Mouse (Mus musculus): ENCODE results near the gene Syne1. TPM values are rescaled to one million over a fixed set of nuclear protein-coding genes. Genes with fewer than 3 reads are reported as not detected.

Syne1 gene
- polyA plus RNA-seq (2014; fragmentation: Nextera tagmentation; extraction: Ambion mirVana): 20.8 and 21.7 TPM in 2 replicates

GRCm38 (mm10) chr10:5551382-5551781 is at the start of gene Syne1:
Gene Syne1 (minus strand): TSS chr10:5551482.
- peak within 1 kb of the TSS; percentile 86 for H3K27ac ChIP-seq
- no peaks in the 10 kb centered on the region for H3K27me3 ChIP-seq (ENCODE audit: control insufficient read depth, insufficient read depth, low read length)
- no peaks in the 10 kb centered on the region for H3K9me3 ChIP-seq (ENCODE audit: control insufficient read depth, low read length)
- 68% methylated on average over 5 of the region's 5 CpGs for WGBS
- ATAC-seq (ENCODE audit: low FRiP score): no peak
- DNase-seq (ENCODE audit: low spot score): no peak
- H3K4me3 ChIP-seq (replicated peaks; ENCODE audit: low read length): peak within 1 kb of the TSS; percentile 71
- H3K4me2 ChIP-seq (replicated peaks): peak within 1 kb of the TSS; percentile 86
- H3K9ac ChIP-seq: peak within 1 kb of the TSS; percentile 85
- H3K36me3 ChIP-seq (replicated peaks; ENCODE audit: control insufficient read depth, insufficient read depth): no peaks in the 10 kb centered on the region
- peaks cover 3% of the 10 kb centered on the region for H3K4me1 ChIP-seq (replicated peaks; ENCODE audit: control insufficient read depth, insufficient read depth, low read length)

DNA sequence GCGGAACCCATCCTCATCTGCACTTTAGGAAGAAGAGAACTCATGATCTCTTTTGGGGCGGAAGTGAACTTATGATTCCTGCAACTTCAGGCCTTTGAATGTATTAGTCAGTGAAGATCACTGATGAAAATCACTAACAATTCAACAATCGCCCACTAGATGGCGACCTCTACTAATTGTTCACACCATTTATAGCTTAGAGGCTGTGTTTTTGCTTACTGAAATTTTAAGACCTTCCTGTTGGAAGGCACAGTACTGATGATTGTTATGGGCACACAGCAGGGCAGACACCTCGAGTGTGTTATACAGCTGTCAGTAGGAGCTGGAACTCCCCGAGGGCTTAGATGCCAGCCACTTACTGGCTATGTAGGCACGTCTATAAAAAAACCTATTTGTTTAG is 48.8 kb upstream of the Syne1 start:
- DNase-seq (ENCODE audit: low spot score) (peak; percentile 92), ATAC-seq (ENCODE audit: low FRiP score) (peak; percentile 89)
- H3K4me2 ChIP-seq (replicated peaks): no peak overlapping the region
- H3K9me3 ChIP-seq (ENCODE audit: control insufficient read depth, low read length): no peaks in the 10 kb centered on the region
- 19% methylated on average over 7 of the region's 7 CpGs for WGBS
- H3K27ac ChIP-seq: no peak overlapping the region
- H3K4me3 ChIP-seq (replicated peaks; ENCODE audit: low read length): no peak overlapping the region
- no peaks in the 10 kb centered on the region for H3K27me3 ChIP-seq (ENCODE audit: control insufficient read depth, insufficient read depth, low read length)
- H3K4me1 ChIP-seq (replicated peaks; ENCODE audit: control insufficient read depth, insufficient read depth, low read length): no peaks in the 10 kb centered on the region
- H3K9ac ChIP-seq: no peak overlapping the region
- no peaks in the 10 kb centered on the region for H3K36me3 ChIP-seq (replicated peaks; ENCODE audit: control insufficient read depth, insufficient read depth)

DNA sequence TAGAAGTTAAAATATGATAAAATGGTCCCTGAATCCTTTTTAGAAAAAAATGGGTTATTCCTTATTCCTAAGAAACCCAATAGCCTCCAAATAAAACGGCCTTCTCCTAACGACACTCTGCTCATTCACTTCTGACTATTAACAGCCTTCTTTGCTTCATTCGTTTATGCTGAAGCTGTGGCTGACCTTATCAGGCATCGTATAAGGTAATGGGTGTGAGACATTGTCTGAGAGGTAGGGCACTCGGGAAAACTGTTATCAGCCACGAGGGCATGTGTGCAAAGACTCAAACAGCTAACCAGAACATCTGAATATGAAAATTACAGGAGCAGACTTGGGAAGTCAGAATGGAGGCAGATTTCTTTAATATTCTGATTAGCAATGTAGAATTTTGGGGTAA is 45.3 kb upstream of the Syne1 start:
- Histone ChIP-seq H3K9me3 (ENCODE audit: control insufficient read depth, low read length) (no peaks in the 10 kb centered on the region), H3K4me3 (replicated peaks; ENCODE audit: low read length) (no peak overlapping the region), H3K36me3 (replicated peaks; ENCODE audit: control insufficient read depth, insufficient read depth) (no peaks in the 10 kb centered on the region), H3K27me3 (ENCODE audit: control insufficient read depth, insufficient read depth, low read length) (no peaks in the 10 kb centered on the region), H3K4me2 (replicated peaks) (no peak overlapping the region), H3K27ac (no peak overlapping the region), H3K9ac (no peak overlapping the region), H3K4me1 (replicated peaks; ENCODE audit: control insufficient read depth, insufficient read depth, low read length) (no peaks in the 10 kb centered on the region)
- WGBS: 70% methylated on average over 6 of the region's 6 CpGs
- no peak for ATAC-seq (ENCODE audit: low FRiP score)
- DNase-seq (ENCODE audit: low spot score): no peak

- Histone ChIP-seq H3K9ac (no peak overlapping the region), H3K9me3 (ENCODE audit: control insufficient read depth, low read length) (no peaks in the 10 kb centered on the region), H3K36me3 (replicated peaks; ENCODE audit: control insufficient read depth, insufficient read depth) (no peaks in the 10 kb centered on the region), H3K4me2 (replicated peaks) (no peak overlapping the region), H3K27ac (no peak overlapping the region), H3K27me3 (ENCODE audit: control insufficient read depth, insufficient read depth, low read length) (no peaks in the 10 kb centered on the region), H3K4me3 (replicated peaks; ENCODE audit: low read length) (no peak overlapping the region), H3K4me1 (replicated peaks; ENCODE audit: control insufficient read depth, insufficient read depth, low read length) (no peaks in the 10 kb centered on the region)
- ATAC-seq (ENCODE audit: low FRiP score) (no peak), DNase-seq (ENCODE audit: low spot score) (no peak)
- WGBS: 70% methylated on average over 5 of the region's 5 CpGs
Observed at GRCm38 (mm10) chr10:5594457-5594856, 43.2 kb upstream of the Syne1 start.

- DNase-seq (ENCODE audit: low spot score) (no peak), ATAC-seq (ENCODE audit: low FRiP score) (no peak)
- Histone ChIP-seq H3K9me3 (ENCODE audit: control insufficient read depth, low read length) (no peaks in the 10 kb centered on the region), H3K4me2 (replicated peaks) (no peak within 1 kb of the TSS), H3K4me3 (replicated peaks; ENCODE audit: low read length) (no peak within 1 kb of the TSS), H3K27ac (no peak within 1 kb of the TSS), H3K9ac (no peak within 1 kb of the TSS), H3K27me3 (ENCODE audit: control insufficient read depth, insufficient read depth, low read length) (no peaks in the 10 kb centered on the region), H3K36me3 (replicated peaks; ENCODE audit: control insufficient read depth, insufficient read depth) (no peaks in the 10 kb centered on the region), H3K4me1 (replicated peaks; ENCODE audit: control insufficient read depth, insufficient read depth, low read length) (no peaks in the 10 kb centered on the region)
- 69% methylated on average over 5 of the region's 5 CpGs for WGBS
Observed at GRCm38 (mm10) chr10:5593464-5593863, 42.2 kb upstream of the Syne1 start, which contains the start of gene Myct1. Gene Myct1 (plus strand): TSS chr10:5593775.

- Histone ChIP-seq H3K4me2 (replicated peaks) (no peak overlapping the region), H3K27ac (no peak overlapping the region)
- ATAC-seq (ENCODE audit: low FRiP score): no peak
Observed at GRCm38 (mm10) chr10:5591996-5592395, 40.7 kb upstream of the Syne1 start.

DNA sequence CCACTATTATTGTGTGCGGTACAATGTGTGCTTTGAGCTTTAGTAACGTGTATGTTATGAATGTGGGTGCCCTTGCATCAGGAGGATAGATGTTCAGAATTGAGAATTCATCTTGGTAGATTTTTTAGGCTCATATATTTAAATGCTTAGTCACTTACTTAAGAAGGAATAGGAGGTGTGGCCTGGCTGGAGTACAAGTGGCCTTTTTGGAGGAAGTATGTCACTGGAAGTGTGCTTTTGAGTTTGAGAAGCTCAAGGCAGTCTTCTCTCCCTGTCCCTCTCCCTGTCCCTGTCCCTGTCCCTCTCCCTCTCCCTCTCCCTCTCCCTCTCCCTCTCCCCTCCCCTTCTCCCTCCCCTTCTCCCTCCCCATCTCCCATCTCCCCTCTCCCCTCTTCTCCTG is 39.8 kb upstream of the Syne1 start:
- no peak overlapping the region for H3K4me3 ChIP-seq (replicated peaks; ENCODE audit: low read length)
- H3K27me3 ChIP-seq (ENCODE audit: control insufficient read depth, insufficient read depth, low read length): no peaks in the 10 kb centered on the region
- H3K4me1 ChIP-seq (replicated peaks; ENCODE audit: control insufficient read depth, insufficient read depth, low read length): no peaks in the 10 kb centered on the region
- H3K9ac ChIP-seq: no peak overlapping the region
- ATAC-seq (ENCODE audit: low FRiP score): no peak
- 94% methylated on average over 2 of the region's 2 CpGs for WGBS
- H3K27ac ChIP-seq: no peak overlapping the region
- DNase-seq (ENCODE audit: low spot score): no peak
- H3K4me2 ChIP-seq (replicated peaks): no peak overlapping the region
- H3K9me3 ChIP-seq (ENCODE audit: control insufficient read depth, low read length): no peaks in the 10 kb centered on the region
- H3K36me3 ChIP-seq (replicated peaks; ENCODE audit: control insufficient read depth, insufficient read depth): no peaks in the 10 kb centered on the region

More at GRCm38 (mm10) chr10:5591996-5592395, 40.7 kb upstream of the Syne1 start:
- no peaks in the 10 kb centered on the region for H3K27me3 ChIP-seq (ENCODE audit: control insufficient read depth, insufficient read depth, low read length)
- 82% methylated on average over 4 of the region's 4 CpGs for WGBS
- no peak overlapping the region for H3K9ac ChIP-seq
- no peak overlapping the region for H3K4me3 ChIP-seq (replicated peaks; ENCODE audit: low read length)
- DNase-seq (ENCODE audit: low spot score): no peak
- no peaks in the 10 kb centered on the region for H3K36me3 ChIP-seq (replicated peaks; ENCODE audit: control insufficient read depth, insufficient read depth)
- no peaks in the 10 kb centered on the region for H3K9me3 ChIP-seq (ENCODE audit: control insufficient read depth, low read length)
- no peaks in the 10 kb centered on the region for H3K4me1 ChIP-seq (replicated peaks; ENCODE audit: control insufficient read depth, insufficient read depth, low read length)

DNA sequence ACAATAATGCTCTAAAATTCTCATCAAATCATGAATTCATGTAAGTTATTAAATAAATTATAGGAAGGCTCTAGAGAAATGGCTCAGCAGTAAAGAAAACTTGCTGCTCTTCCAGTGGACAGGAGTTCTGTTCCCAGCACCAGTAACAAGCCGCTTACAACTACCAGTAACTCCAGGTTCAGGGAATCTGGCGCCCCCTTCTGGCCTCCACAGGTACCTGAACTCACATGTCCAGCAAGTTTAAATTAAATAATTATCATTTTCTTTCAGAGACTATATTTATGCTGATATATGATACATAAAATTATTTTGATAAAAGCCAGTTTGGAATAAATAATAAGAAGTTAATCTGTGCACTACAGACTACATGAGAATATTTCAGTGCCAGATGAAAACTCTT is 22.0 kb upstream of the Syne1 start:
- no peak for DNase-seq (ENCODE audit: low spot score)
- 62% methylated on average over 2 of the region's 2 CpGs for WGBS
- H3K9me3 ChIP-seq (ENCODE audit: control insufficient read depth, low read length): no peaks in the 10 kb centered on the region
- H3K4me3 ChIP-seq (replicated peaks; ENCODE audit: low read length): no peak overlapping the region
- no peaks in the 10 kb centered on the region for H3K4me1 ChIP-seq (replicated peaks; ENCODE audit: control insufficient read depth, insufficient read depth, low read length)
- no peak overlapping the region for H3K27ac ChIP-seq
- ATAC-seq (ENCODE audit: low FRiP score): no peak
- no peak overlapping the region for H3K4me2 ChIP-seq (replicated peaks)
- H3K36me3 ChIP-seq (replicated peaks; ENCODE audit: control insufficient read depth, insufficient read depth): no peaks in the 10 kb centered on the region
- H3K27me3 ChIP-seq (ENCODE audit: control insufficient read depth, insufficient read depth, low read length): no peaks in the 10 kb centered on the region
- H3K9ac ChIP-seq: no peak overlapping the region

- Histone ChIP-seq H3K9me3 (ENCODE audit: control insufficient read depth, low read length) (no peaks in the 10 kb centered on the region), H3K9ac (no peak overlapping the region), H3K4me1 (replicated peaks; ENCODE audit: control insufficient read depth, insufficient read depth, low read length) (no peaks in the 10 kb centered on the region), H3K36me3 (replicated peaks; ENCODE audit: control insufficient read depth, insufficient read depth) (no peaks in the 10 kb centered on the region), H3K27ac (no peak overlapping the region), H3K27me3 (ENCODE audit: control insufficient read depth, insufficient read depth, low read length) (no peaks in the 10 kb centered on the region), H3K4me2 (replicated peaks) (no peak overlapping the region), H3K4me3 (replicated peaks; ENCODE audit: low read length) (no peak overlapping the region)
- ATAC-seq (ENCODE audit: low FRiP score) (no peak), DNase-seq (ENCODE audit: low spot score) (no peak)
- WGBS: 78% methylated on average over 5 of the region's 5 CpGs
Observed at GRCm38 (mm10) chr10:5571332-5571731, 20.1 kb upstream of the Syne1 start.

GRCm38 (mm10) chr10:5570059-5570458 is 18.8 kb upstream of the Syne1 start:
- no peak for DNase-seq (ENCODE audit: low spot score)
- ATAC-seq (ENCODE audit: low FRiP score): no peak
- H3K4me3 ChIP-seq (replicated peaks; ENCODE audit: low read length): no peak overlapping the region
- H3K27ac ChIP-seq: no peak overlapping the region
- H3K36me3 ChIP-seq (replicated peaks; ENCODE audit: control insufficient read depth, insufficient read depth): no peaks in the 10 kb centered on the region
- H3K4me2 ChIP-seq (replicated peaks): no peak overlapping the region
- no peaks in the 10 kb centered on the region for H3K27me3 ChIP-seq (ENCODE audit: control insufficient read depth, insufficient read depth, low read length)
- no peaks in the 10 kb centered on the region for H3K9me3 ChIP-seq (ENCODE audit: control insufficient read depth, low read length)
- H3K9ac ChIP-seq: no peak overlapping the region
- 87% methylated on average over 8 of the region's 8 CpGs for WGBS
- H3K4me1 ChIP-seq (replicated peaks; ENCODE audit: control insufficient read depth, insufficient read depth, low read length): no peaks in the 10 kb centered on the region
